Comparison of ENCODE assay signal across 12 mouse cellular contexts in genomic region chr4:32381666-32382381, GRCm38 (mm10).
DNase-seq lines count a peak whose midpoint lies in the region; ATAC-seq and TF ChIP-seq lines count a peak whose summit lies in the region.
"Had no signal": no experiment of that assay in that cellular context is flagged by ENCODE, and none has a peak within 500 bp of the region (broad histone marks: within the 10 kb centered on the region; RNA-seq: fewer than 3 reads in every experiment).

No protein-coding gene starts in this region.

- ATAC-seq in forebrain, embryonic 14.5 days = no peak
- ATAC-seq in forebrain, postnatal 0 days = no peak
- 0 out of 2 replicates have a peak, but pooled peaks have one; percentile 44 for ATAC-seq in neural tube, embryonic 12.5 days (ENCODE audit: low FRiP score, low read depth)

- H3K27ac ChIP-seq in forebrain, embryonic 14.5 days (ENCODE audit: low read depth, low read length) = peak overlapping the region; percentile 29; the same call in 1 of the 2 replicates
- H3K27ac ChIP-seq in forebrain, postnatal 0 days (ENCODE audit: low read depth, low read length) = no peak overlapping the region
- no peak overlapping the region for H3K27ac ChIP-seq in neural tube, embryonic 12.5 days
- H3K27ac ChIP-seq: layer of hippocampus, adult 2 months had no signal

- H3K4me1 ChIP-seq in forebrain, embryonic 14.5 days (ENCODE audit: control insufficient read depth, insufficient read depth, low read length) = peaks cover 3% of the 10 kb centered on the region
- H3K4me1 ChIP-seq in forebrain, postnatal 0 days (ENCODE audit: insufficient read depth) = peaks cover 7% of the 10 kb centered on the region
- peaks cover 26% of the 10 kb centered on the region for H3K4me1 ChIP-seq in neural tube, embryonic 12.5 days

- no peak overlapping the region for H3K4me2 ChIP-seq in forebrain, embryonic 14.5 days (ENCODE audit: low read length)
- no peak overlapping the region for H3K4me2 ChIP-seq in forebrain, postnatal 0 days (ENCODE audit: low read depth)
- no peak overlapping the region for H3K4me2 ChIP-seq in neural tube, embryonic 12.5 days (replicated peaks)

- no peak for TF ChIP-seq CTCF in forebrain, postnatal 0 days (IDR thresholded peaks at IDR 0.05; ENCODE audit: low read depth)

- H3K4me3 ChIP-seq in forebrain, embryonic 14.5 days (ENCODE audit: low read depth, low read length) = no peak overlapping the region
- H3K4me3 ChIP-seq in forebrain, postnatal 0 days (ENCODE audit: low read depth, low read length) = no peak overlapping the region
- H3K4me3 ChIP-seq in neural tube, embryonic 12.5 days = no peak overlapping the region
- H3K4me3 ChIP-seq: layer of hippocampus, adult 2 months had no signal

- no peaks in the 10 kb centered on the region for H3K27me3 ChIP-seq in forebrain, embryonic 14.5 days (replicated peaks; ENCODE audit: control insufficient read depth, insufficient read depth, low read length)
- no peaks in the 10 kb centered on the region for H3K27me3 ChIP-seq in forebrain, postnatal 0 days (ENCODE audit: insufficient read depth, low read length)
- H3K27me3 ChIP-seq in neural tube, embryonic 12.5 days (replicated peaks) = no peaks in the 10 kb centered on the region

- H3K36me3 ChIP-seq in forebrain, embryonic 14.5 days (ENCODE audit: control insufficient read depth, insufficient read depth, low read length) = no peaks in the 10 kb centered on the region
- no peaks in the 10 kb centered on the region for H3K36me3 ChIP-seq in forebrain, postnatal 0 days (ENCODE audit: insufficient read depth)
- peaks cover 4% of the 10 kb centered on the region; the same call in 1 of the 2 replicates for H3K36me3 ChIP-seq in neural tube, embryonic 12.5 days

- WGBS in forebrain, embryonic 14.5 days = 76% methylated on average over 16 of the region's 16 CpGs
- 69% methylated on average over 16 of the region's 16 CpGs for WGBS in forebrain, postnatal 0 days
- WGBS in neural tube, embryonic 12.5 days = 71% methylated on average over 16 of the region's 16 CpGs

- no peaks in the 10 kb centered on the region for H3K9me3 ChIP-seq in forebrain, embryonic 14.5 days (replicated peaks; ENCODE audit: control insufficient read depth, low read length)
- H3K9me3 ChIP-seq in forebrain, postnatal 0 days (ENCODE audit: low read length) = no peaks in the 10 kb centered on the region
- H3K9me3 ChIP-seq in neural tube, embryonic 12.5 days = no peaks in the 10 kb centered on the region

- DNase-seq in forebrain, embryonic 14.5 days (ENCODE audit: low spot score) = no peak
- DNase-seq in forebrain, postnatal 0 days = no peak
- no peak for DNase-seq in neural tube, embryonic 10.5 days (ENCODE audit: extremely low spot score, low spot score)
- peak; percentile 80 for DNase-seq in lung, postnatal 10 days
- DNase-seq in layer of hippocampus, postnatal 14 days (ENCODE audit: low spot score in 2 of 2) = no peak
- DNase-seq in gastrocnemius, postnatal 4 days (ENCODE audit: low spot score in 2 of 2) = no peak
- DNase-seq in Muller cell, postnatal 12 days (ENCODE audit: inconsistent ontology term) = no peak
- DNase-seq: cerebellum, adult 11 months; gastrocnemius, postnatal 36 days; kidney, adult 18-20 months had no signal

- no peak overlapping the region for H3K9ac ChIP-seq in forebrain, embryonic 14.5 days (ENCODE audit: low read length)
- H3K9ac ChIP-seq in forebrain, postnatal 0 days = no peak overlapping the region
- H3K9ac ChIP-seq in neural tube, embryonic 12.5 days = no peak overlapping the region
